Mouse (Mus musculus): ENCODE results near the gene Glrb. TPM values are rescaled to one million over a fixed set of nuclear protein-coding genes. Genes with fewer than 3 reads are reported as not detected.

Gene Glrb
- polyA plus RNA-seq, 1 experiment, result 0.34 TPM

- Histone ChIP-seq H3K4me3 (ENCODE audit: control insufficient read depth, insufficient read depth, low read length) (no peak overlapping the region), H3K27me3 (ENCODE audit: control insufficient read depth, insufficient read depth, low read length) (no peaks in the 10 kb centered on the region), H3K4me1 (replicated peaks; ENCODE audit: control insufficient read depth, insufficient read depth, low read length) (no peaks in the 10 kb centered on the region), H3K36me3 (ENCODE audit: control insufficient read depth, insufficient read depth, low read length) (no peaks in the 10 kb centered on the region), H3K27ac (ENCODE audit: control insufficient read depth, insufficient read depth, low read length) (no peak overlapping the region)
- no peak for DNase-seq
- no peak for TF ChIP-seq CTCF (IDR thresholded peaks at IDR 0.05; ENCODE audit: borderline replicate concordance, control insufficient read depth, extremely low read depth, insufficient read depth, low read length, poor library complexity)
- WGBS, result 68% methylated on average over 4 of the region's 4 CpGs
Observed at GRCm38 (mm10) chr3:80893055-80893690, 20.3 kb downstream of the Glrb start.

GRCm38 (mm10) chr3:80891087-80891486 lies 22.4 kb downstream of the Glrb start:
- no peak for TF ChIP-seq CTCF (IDR thresholded peaks at IDR 0.05; ENCODE audit: borderline replicate concordance, control insufficient read depth, extremely low read depth, insufficient read depth, low read length, poor library complexity)
- no peak for TF ChIP-seq POLR2A (IDR thresholded peaks at IDR 0.05; ENCODE audit: control insufficient read depth, extremely low read depth, insufficient read depth, low read length, poor library complexity)
- no peaks in the 10 kb centered on the region for H3K4me1 ChIP-seq (replicated peaks; ENCODE audit: control insufficient read depth, insufficient read depth, low read length)
- H3K27ac ChIP-seq (ENCODE audit: control insufficient read depth, insufficient read depth, low read length), result no peak overlapping the region
- no peak for DNase-seq
- no peak overlapping the region for H3K4me3 ChIP-seq (ENCODE audit: control insufficient read depth, insufficient read depth, low read length)
- H3K36me3 ChIP-seq (ENCODE audit: control insufficient read depth, insufficient read depth, low read length), result no peaks in the 10 kb centered on the region
- 75% methylated on average over 4 of the region's 4 CpGs for WGBS
- H3K27me3 ChIP-seq (ENCODE audit: control insufficient read depth, insufficient read depth, low read length), result no peaks in the 10 kb centered on the region

- H3K36me3 ChIP-seq (ENCODE audit: control insufficient read depth, insufficient read depth, low read length), result no peaks in the 10 kb centered on the region
- no peak for DNase-seq
- H3K4me1 ChIP-seq (replicated peaks; ENCODE audit: control insufficient read depth, insufficient read depth, low read length), result no peaks in the 10 kb centered on the region
- no peak overlapping the region for H3K27ac ChIP-seq (ENCODE audit: control insufficient read depth, insufficient read depth, low read length)
- H3K4me3 ChIP-seq (ENCODE audit: control insufficient read depth, insufficient read depth, low read length), result no peak overlapping the region
- TF ChIP-seq POLR2A (IDR thresholded peaks at IDR 0.05; ENCODE audit: control insufficient read depth, extremely low read depth, insufficient read depth, low read length, poor library complexity) (no peak), CTCF (IDR thresholded peaks at IDR 0.05; ENCODE audit: borderline replicate concordance, control insufficient read depth, extremely low read depth, insufficient read depth, low read length, poor library complexity) (no peak)
- no peaks in the 10 kb centered on the region for H3K27me3 ChIP-seq (ENCODE audit: control insufficient read depth, insufficient read depth, low read length)
- WGBS, result 90% methylated on average over 1 of the region's 1 CpGs
Observed at GRCm38 (mm10) chr3:80885174-80885573, 28.3 kb downstream of the Glrb start.

GRCm38 (mm10) chr3:80883601-80884000 lies 29.9 kb downstream of the Glrb start:
- TF ChIP-seq CTCF (IDR thresholded peaks at IDR 0.05; ENCODE audit: borderline replicate concordance, control insufficient read depth, extremely low read depth, insufficient read depth, low read length, poor library complexity) (no peak), POLR2A (IDR thresholded peaks at IDR 0.05; ENCODE audit: control insufficient read depth, extremely low read depth, insufficient read depth, low read length, poor library complexity) (no peak)
- no peak for DNase-seq
- Histone ChIP-seq H3K27me3 (ENCODE audit: control insufficient read depth, insufficient read depth, low read length) (no peaks in the 10 kb centered on the region), H3K4me1 (replicated peaks; ENCODE audit: control insufficient read depth, insufficient read depth, low read length) (no peaks in the 10 kb centered on the region), H3K4me3 (ENCODE audit: control insufficient read depth, insufficient read depth, low read length) (no peak overlapping the region), H3K36me3 (ENCODE audit: control insufficient read depth, insufficient read depth, low read length) (no peaks in the 10 kb centered on the region), H3K27ac (ENCODE audit: control insufficient read depth, insufficient read depth, low read length) (no peak overlapping the region)
- 87% methylated on average over 6 of the region's 6 CpGs for WGBS

- Histone ChIP-seq H3K4me3 (ENCODE audit: control insufficient read depth, insufficient read depth, low read length) (no peak overlapping the region), H3K27ac (ENCODE audit: control insufficient read depth, insufficient read depth, low read length) (no peak overlapping the region), H3K36me3 (ENCODE audit: control insufficient read depth, insufficient read depth, low read length) (no peaks in the 10 kb centered on the region), H3K4me1 (replicated peaks; ENCODE audit: control insufficient read depth, insufficient read depth, low read length) (no peaks in the 10 kb centered on the region), H3K27me3 (ENCODE audit: control insufficient read depth, insufficient read depth, low read length) (no peaks in the 10 kb centered on the region)
- WGBS, result 95% methylated on average over 6 of the region's 6 CpGs
- no peak for TF ChIP-seq POLR2A (IDR thresholded peaks at IDR 0.05; ENCODE audit: control insufficient read depth, extremely low read depth, insufficient read depth, low read length, poor library complexity)
- TF ChIP-seq CTCF (IDR thresholded peaks at IDR 0.05; ENCODE audit: borderline replicate concordance, control insufficient read depth, extremely low read depth, insufficient read depth, low read length, poor library complexity), result no peak
- DNase-seq, result no peak
Observed at GRCm38 (mm10) chr3:80880660-80881293, 32.7 kb downstream of the Glrb start.

- WGBS, result 80% methylated on average over 5 of the region's 5 CpGs
Observed at GRCm38 (mm10) chr3:80878571-80878970, 34.9 kb downstream of the Glrb start.

More at GRCm38 (mm10) chr3:80878571-80878970, 34.9 kb downstream of the Glrb start:
- no peaks in the 10 kb centered on the region for H3K4me1 ChIP-seq (replicated peaks; ENCODE audit: control insufficient read depth, insufficient read depth, low read length)
- no peak overlapping the region for H3K4me3 ChIP-seq (ENCODE audit: control insufficient read depth, insufficient read depth, low read length)
- no peaks in the 10 kb centered on the region for H3K27me3 ChIP-seq (ENCODE audit: control insufficient read depth, insufficient read depth, low read length)
- TF ChIP-seq CTCF (IDR thresholded peaks at IDR 0.05; ENCODE audit: borderline replicate concordance, control insufficient read depth, extremely low read depth, insufficient read depth, low read length, poor library complexity) (no peak), POLR2A (IDR thresholded peaks at IDR 0.05; ENCODE audit: control insufficient read depth, extremely low read depth, insufficient read depth, low read length, poor library complexity) (no peak)
- H3K27ac ChIP-seq (ENCODE audit: control insufficient read depth, insufficient read depth, low read length), result no peak overlapping the region
- H3K36me3 ChIP-seq (ENCODE audit: control insufficient read depth, insufficient read depth, low read length), result no peaks in the 10 kb centered on the region
- no peak for DNase-seq
